Comparison of ENCODE assay signal across 10 mouse cellular contexts in genomic region chr8:95360181-95361015, GRCm38 (mm10). TPM values are rescaled to one million over a fixed set of nuclear protein-coding genes. Genes with fewer than 3 reads are reported as not detected.
DNase-seq lines count a peak whose midpoint lies in the region; ATAC-seq and TF ChIP-seq lines count a peak whose summit lies in the region.
"Had no signal": no experiment of that assay in that cellular context is flagged by ENCODE, and none has a peak within 500 bp of the region (broad histone marks: within the 10 kb centered on the region; RNA-seq: fewer than 3 reads in every experiment).

No protein-coding gene starts in this region.

- TF ChIP-seq EP300 in lung, postnatal 0 days (IDR thresholded peaks at IDR 0.05), result no peak

- no peaks in the 10 kb centered on the region for H3K27me3 ChIP-seq in lung, embryonic 15.5 days
- H3K27me3 ChIP-seq in lung, postnatal 0 days (replicated peaks; ENCODE audit: insufficient read depth, low read length), result no peaks in the 10 kb centered on the region
- H3K27me3 ChIP-seq in forebrain, embryonic 14.5 days (replicated peaks; ENCODE audit: control insufficient read depth, insufficient read depth, low read length), result no peaks in the 10 kb centered on the region
- no peaks in the 10 kb centered on the region for H3K27me3 ChIP-seq in limb, embryonic 13.5 days
- no peaks in the 10 kb centered on the region; the same call in 1 of the 2 replicates for H3K27me3 ChIP-seq in splenic B cell, adult 2 months (ENCODE audit: control insufficient read depth, insufficient read depth, low read length, poor library complexity, severe bottlenecking)

- H3K4me3 ChIP-seq in lung, embryonic 15.5 days, result no peak overlapping the region
- H3K4me3 ChIP-seq in lung, postnatal 0 days (ENCODE audit: low read depth, low read length), result no peak overlapping the region
- H3K4me3 ChIP-seq in forebrain, embryonic 14.5 days (ENCODE audit: low read depth, low read length), result no peak overlapping the region
- H3K4me3 ChIP-seq in limb, embryonic 13.5 days, result no peak overlapping the region

- no peak for TF ChIP-seq CTCF in lung, postnatal 0 days (IDR thresholded peaks at IDR 0.05)

- peak overlapping the region; percentile 73 for H3K27ac ChIP-seq in lung, embryonic 15.5 days
- H3K27ac ChIP-seq in lung, postnatal 0 days (ENCODE audit: low read length), result no peak overlapping the region
- H3K27ac ChIP-seq in forebrain, embryonic 14.5 days (ENCODE audit: low read depth, low read length), result peak overlapping the region; percentile 21; the same call in 1 of the 2 replicates
- no peak overlapping the region for H3K27ac ChIP-seq in limb, embryonic 13.5 days

- H3K9me3 ChIP-seq in lung, embryonic 15.5 days, result no peaks in the 10 kb centered on the region
- no peaks in the 10 kb centered on the region for H3K9me3 ChIP-seq in lung, postnatal 0 days (ENCODE audit: low read length)
- H3K9me3 ChIP-seq in forebrain, embryonic 14.5 days (replicated peaks; ENCODE audit: control insufficient read depth, low read length), result no peaks in the 10 kb centered on the region
- H3K9me3 ChIP-seq in limb, embryonic 13.5 days, result no peaks in the 10 kb centered on the region

- DNase-seq in lung, postnatal 0 days (ENCODE audit: low spot score), result no peak
- DNase-seq in forebrain, embryonic 14.5 days (ENCODE audit: low spot score), result no peak
- DNase-seq in splenic B cell, adult 2 months (ENCODE audit: low read depth, low spot score), result peak; percentile 27
- no peak for DNase-seq in layer of hippocampus, adult 11-12 months (ENCODE audit: low spot score)
- DNase-seq in kidney, adult 8-10 months, result no peak
- DNase-seq: lung, postnatal 10 days; right cerebral cortex, postnatal 14 days had no signal

- 30% methylated on average over 7 of the region's 7 CpGs for WGBS in lung, embryonic 15.5 days
- WGBS in lung, postnatal 0 days, result 29% methylated on average over 7 of the region's 7 CpGs
- WGBS in forebrain, embryonic 14.5 days, result 56% methylated on average over 7 of the region's 7 CpGs
- 34% methylated on average over 7 of the region's 7 CpGs for WGBS in limb, embryonic 13.5 days

- H3K4me2 ChIP-seq in lung, embryonic 15.5 days, result no peak overlapping the region
- no peak overlapping the region for H3K4me2 ChIP-seq in lung, postnatal 0 days (replicated peaks; ENCODE audit: low read depth, low read length)
- no peak overlapping the region for H3K4me2 ChIP-seq in forebrain, embryonic 14.5 days (ENCODE audit: low read length)
- H3K4me2 ChIP-seq in limb, embryonic 13.5 days (replicated peaks), result no peak overlapping the region

- H3K9ac ChIP-seq in lung, embryonic 15.5 days, result no peak overlapping the region; the same call in 1 of the 2 replicates
- H3K9ac ChIP-seq in lung, postnatal 0 days (replicated peaks; ENCODE audit: low read depth), result no peak overlapping the region
- H3K9ac ChIP-seq in forebrain, embryonic 14.5 days (ENCODE audit: low read length), result 0 out of 2 replicates have a peak overlapping the region, but pooled peaks have one; percentile 13
- peak overlapping the region; percentile 19; the same call in 1 of the 2 replicates for H3K9ac ChIP-seq in limb, embryonic 13.5 days

- no peaks in the 10 kb centered on the region for H3K36me3 ChIP-seq in lung, embryonic 15.5 days
- no peaks in the 10 kb centered on the region for H3K36me3 ChIP-seq in lung, postnatal 0 days (ENCODE audit: insufficient read depth, low read length)
- H3K36me3 ChIP-seq in forebrain, embryonic 14.5 days (ENCODE audit: control insufficient read depth, insufficient read depth, low read length), result no peaks in the 10 kb centered on the region
- H3K36me3 ChIP-seq in limb, embryonic 13.5 days, result no peaks in the 10 kb centered on the region
- no peaks in the 10 kb centered on the region for H3K36me3 ChIP-seq in splenic B cell, adult 2 months (ENCODE audit: control insufficient read depth, insufficient read depth, low read length, poor library complexity, severe bottlenecking)

- peaks cover 40% of the 10 kb centered on the region for H3K4me1 ChIP-seq in lung, embryonic 15.5 days
- peaks cover 5% of the 10 kb centered on the region for H3K4me1 ChIP-seq in lung, postnatal 0 days (ENCODE audit: insufficient read depth, low read depth, low read length)
- no peaks in the 10 kb centered on the region for H3K4me1 ChIP-seq in forebrain, embryonic 14.5 days (ENCODE audit: control insufficient read depth, insufficient read depth, low read length)
- H3K4me1 ChIP-seq in limb, embryonic 13.5 days, result peaks cover 22% of the 10 kb centered on the region

- ATAC-seq in lung, embryonic 15.5 days (ENCODE audit: borderline replicate concordance, extremely low read depth, low FRiP score, low TSS enrichment), result no peak
- no peak; the same call in 1 of the 2 replicates for ATAC-seq in lung, postnatal 0 days
- no peak; the same call in 1 of the 2 replicates for ATAC-seq in forebrain, embryonic 14.5 days
- ATAC-seq in limb, embryonic 13.5 days (ENCODE audit: low FRiP score, low read depth), result no peak
- ATAC-seq: inflammation-experienced regulatory T-cells, adult 6 months had no signal

RNA-seq across cellular contexts. Expression of gene Mmp15, which starts 8.3 kb away (rescaled TPM):
- 18.1 and 20.4 TPM in 2 replicates for polyA plus RNA-seq in lung, embryonic 15.5 days (2015; fragmentation: Nextera tagmentation; extraction: Ambion mirVana)
- polyA plus RNA-seq in lung, postnatal 0 days (2015; fragmentation: Nextera tagmentation; extraction: Ambion mirVana), result 25.8 and 26.0 TPM in 2 replicates
- 10.3 and 12.5 TPM in 2 replicates for polyA plus RNA-seq in forebrain, embryonic 14.5 days (2014; fragmentation: Nextera tagmentation; extraction: Ambion mirVana)
- polyA plus RNA-seq in limb, embryonic 13.5 days (2015; fragmentation: Nextera tagmentation; extraction: Ambion mirVana), result 7.7 and 9.2 TPM in 2 replicates

RNA-seq across cellular contexts. Expression of gene Usb1, which starts 28.3 kb away (rescaled TPM):
- 39.6 and 40.4 TPM in 2 replicates for polyA plus RNA-seq in lung, embryonic 15.5 days (2015; fragmentation: Nextera tagmentation; extraction: Ambion mirVana)
- 33.8 and 39.2 TPM in 2 replicates for polyA plus RNA-seq in lung, postnatal 0 days (2015; fragmentation: Nextera tagmentation; extraction: Ambion mirVana)
- polyA plus RNA-seq in forebrain, embryonic 14.5 days (2014; fragmentation: Nextera tagmentation; extraction: Ambion mirVana), result 40.0 and 45.8 TPM in 2 replicates
- 43.5 and 46.0 TPM in 2 replicates for polyA plus RNA-seq in limb, embryonic 13.5 days (2015; fragmentation: Nextera tagmentation; extraction: Ambion mirVana)

RNA-seq across cellular contexts. Expression of gene Zfp319, which starts 28.6 kb away (rescaled TPM):
- 8.2 and 9.4 TPM in 2 replicates for polyA plus RNA-seq in lung, embryonic 15.5 days (2015; fragmentation: Nextera tagmentation; extraction: Ambion mirVana)
- polyA plus RNA-seq in lung, postnatal 0 days (2015; fragmentation: Nextera tagmentation; extraction: Ambion mirVana), result 5.9 and 6.0 TPM in 2 replicates
- polyA plus RNA-seq in forebrain, embryonic 14.5 days (2014; fragmentation: Nextera tagmentation; extraction: Ambion mirVana), result 11.5 and 14.4 TPM in 2 replicates
- polyA plus RNA-seq in limb, embryonic 13.5 days (2015; fragmentation: Nextera tagmentation; extraction: Ambion mirVana), result 10.0 and 11.1 TPM in 2 replicates

RNA-seq across cellular contexts. Expression of gene Tepp, which starts 50.0 kb away (rescaled TPM):
- 0.63 and 0.64 TPM in 2 replicates for polyA plus RNA-seq in lung, embryonic 15.5 days (2015; fragmentation: Nextera tagmentation; extraction: Ambion mirVana)
- polyA plus RNA-seq in lung, postnatal 0 days (2015; fragmentation: Nextera tagmentation; extraction: Ambion mirVana), result 1.3 and 2.1 TPM in 2 replicates
- polyA plus RNA-seq in forebrain, embryonic 14.5 days (2014; fragmentation: Nextera tagmentation; extraction: Ambion mirVana), result 0.80 and 1.0 TPM in 2 replicates
- 0.64 TPM in 1 of 2 replicates, not detected in the other for polyA plus RNA-seq in limb, embryonic 13.5 days (2015; fragmentation: Nextera tagmentation; extraction: Ambion mirVana)
- polyA plus RNA-seq: inflammation-experienced regulatory T-cells, adult 6 months had no signal

RNA-seq across cellular contexts. Expression of gene Cngb1, which starts 54.0 kb away (rescaled TPM):
- polyA plus RNA-seq in lung, embryonic 15.5 days (2015; fragmentation: Nextera tagmentation; extraction: Ambion mirVana), result 0.25 and 0.99 TPM in 2 replicates
- polyA plus RNA-seq in lung, postnatal 0 days (2015; fragmentation: Nextera tagmentation; extraction: Ambion mirVana), result 3.3 and 4.0 TPM in 2 replicates
- polyA plus RNA-seq in forebrain, embryonic 14.5 days (2014; fragmentation: Nextera tagmentation; extraction: Ambion mirVana), result 0.52 and 0.58 TPM in 2 replicates
- polyA plus RNA-seq in limb, embryonic 13.5 days (2015; fragmentation: Nextera tagmentation; extraction: Ambion mirVana), result 0.31 and 0.61 TPM in 2 replicates

Comparison
In these comparisons a context has a peak if more than half of its experiments do, and no peak if none do; other contexts are left out.
1. H3K27ac ChIP-seq: peak in lung, embryonic 15.5 days (single experiment) and forebrain, embryonic 14.5 days (single experiment); none in lung, postnatal 0 days (single experiment) and limb, embryonic 13.5 days (single experiment).
2. H3K9ac ChIP-seq: peak in forebrain, embryonic 14.5 days (single experiment) and limb, embryonic 13.5 days (single experiment); none in lung, embryonic 15.5 days (single experiment) and lung, postnatal 0 days (single experiment).